Mouse (Mus musculus) hindbrain, postnatal 0 days (tissue): ENCODE results near the gene Urm1. TPM values are rescaled to one million over a fixed set of nuclear protein-coding genes. Genes with fewer than 3 reads are reported as not detected.
A peak's percentile ranks its signal among the peaks of the same experiment; 100 is the strongest.
"Not testable (repeated sequence)": the region's sequence is repeated elsewhere in the genome, so short reads cannot be mapped to it uniquely, and the experiment has no call there.

ENCODE experiments used
- ATAC-seq: fragments of 200-750 bp; cut with Nextera tagmentation; 2 replicates; pipeline ENCODE4 v1.8.0; 2017; ENCODE audit warnings: mild to moderate bottlenecking, moderate TSS enrichment, moderate library complexity
- DNase-seq: peaks from one replicate; pipeline ENCODE4 v3.0.0-alpha.2; 2015; ENCODE audit warnings: low spot score
- H3K27ac ChIP-seq: fragments of 300-500 bp; sonication (generic); 2 replicates; pipeline ENCODE4 v1.5.1; 2014; ENCODE audit warnings: mild to moderate bottlenecking
- H3K27me3 ChIP-seq: fragments of 300-500 bp; sonication (generic); 2 replicates; pipeline ENCODE4 v1.6.1; 2014; ENCODE audit warnings: low read length, mixed read lengths; ENCODE audit not compliant: insufficient read depth
- H3K36me3 ChIP-seq: fragments of 300-500 bp; sonication (generic); 2 replicates; pipeline ENCODE4 v1.6.1; 2014; ENCODE audit warnings: low read length, mixed read lengths; ENCODE audit not compliant: insufficient read depth
- H3K4me1 ChIP-seq: fragments of 300-500 bp; sonication (generic); 2 replicates; pipeline ENCODE4 v1.6.1; 2014; ENCODE audit warnings: antibody characterized with exemption, low read length, mixed read lengths; ENCODE audit not compliant: insufficient read depth
- H3K4me2 ChIP-seq: fragments of 300-500 bp; sonication (generic); 2 replicates; pipeline ENCODE4 v1.6.1; 2014; ENCODE audit warnings: low read depth, mild to moderate bottlenecking, low read length, moderate library complexity, mixed read lengths
- H3K4me3 ChIP-seq: fragments of 300-500 bp; sonication (generic); 2 replicates; pipeline ENCODE4 v1.5.1; 2014; ENCODE audit warnings: low read length
- H3K9ac ChIP-seq: fragments of 300-500 bp; sonication (generic); replicated peaks from 2 replicates; pipeline ENCODE4 v1.6.1; 2014; ENCODE audit warnings: mild to moderate bottlenecking, low read length, moderate library complexity, mixed read lengths
- H3K9me3 ChIP-seq: fragments of 300-500 bp; sonication (generic); 2 replicates; pipeline ENCODE4 v1.6.1; 2016; ENCODE audit warnings: low read length, mixed read lengths
- CTCF ChIP-seq: IDR thresholded peaks from 2 replicates; pipeline ENCODE4 v1.5.1; 2016; ENCODE audit warnings: antibody characterized with exemption, control low read depth, low read depth
- WGBS: fragments of 180-500 bp; shearing (Covaris S2); extraction: QIAGEN DNeasy Blood & Tissue Kit; methylation state at CpG from one replicate; pipeline ENCODE4 v1.1.7; 2014; 5-methylcytosine and 5-hydroxymethylcytosine counted together
- polyA plus RNA-seq: library from polyadenylated mRNA; unstranded; fragments of >200 nt; fragmentation: Nextera tagmentation; extraction: Ambion mirVana; gene quantifications from 2 replicates; pipeline ENCODE4 v1.2.1, GENCODE M21; 2015
- total RNA-seq: library from RNA; depleted of rRNA; stranded (reverse); fragments of >200 nt; gene quantifications from 2 replicates; pipeline ENCODE4 v1.2.3, GENCODE M21; 2014

The Urm1 gene
- total and polyA plus RNA-seq, 2 experiments from 2014 or later = 29.3 to 70.7 TPM

GRCm38 (mm10) chr2:29878061-29878460, 58.2 kb downstream of the Urm1 start:
- Histone ChIP-seq H3K9me3 (no peaks in the 10 kb centered on the region), H3K4me1 (no peaks in the 10 kb centered on the region), H3K36me3 (0 out of 2 replicates have a peak, but pooled peaks cover 4% of the 10 kb centered on the region), H3K9ac (no peak overlapping the region), H3K27ac (no peak overlapping the region), H3K27me3 (no peaks in the 10 kb centered on the region), H3K4me2 (no peak overlapping the region), H3K4me3 (no peak overlapping the region)
- no peak for TF ChIP-seq CTCF
- ATAC-seq (peak; percentile 76), DNase-seq (peak; percentile 53)
- 24% methylated on average over 4 of the region's 4 CpGs for WGBS

GRCm38 (mm10) chr2:29879191-29879590, 59.3 kb downstream of the Urm1 start:
- Histone ChIP-seq H3K36me3 (0 out of 2 replicates have a peak, but pooled peaks cover 4% of the 10 kb centered on the region), H3K4me3 (no peak overlapping the region), H3K27me3 (no peaks in the 10 kb centered on the region), H3K4me2 (no peak overlapping the region), H3K9ac (no peak overlapping the region), H3K4me1 (no peaks in the 10 kb centered on the region), H3K9me3 (no peaks in the 10 kb centered on the region), H3K27ac (no peak overlapping the region)
- DNase-seq = no peak
- WGBS = 68% methylated on average over 8 of the region's 8 CpGs
- no peak for TF ChIP-seq CTCF
- no peak for ATAC-seq

- H3K4me1 ChIP-seq = no peaks in the 10 kb centered on the region
- no peak overlapping the region for H3K4me2 ChIP-seq
- H3K9me3 ChIP-seq = no peaks in the 10 kb centered on the region
- no peak overlapping the region for H3K27ac ChIP-seq
- WGBS = 78% methylated on average over 17 of the region's 17 CpGs
- no peaks in the 10 kb centered on the region for H3K27me3 ChIP-seq
- no peak for ATAC-seq
- H3K9ac ChIP-seq = no peak overlapping the region
- no peak for DNase-seq
- 0 out of 2 replicates have a peak, but pooled peaks cover 4% of the 10 kb centered on the region for H3K36me3 ChIP-seq
- TF ChIP-seq CTCF = no peak
- no peak overlapping the region for H3K4me3 ChIP-seq
Measured at GRCm38 (mm10) chr2:29879964-29880830, 60.3 kb downstream of the Urm1 start.

- H3K9ac ChIP-seq, H3K4me2 ChIP-seq, H3K4me3 ChIP-seq, H3K4me1 ChIP-seq, H3K9me3 ChIP-seq, DNase-seq, ATAC-seq, H3K27ac ChIP-seq, H3K27me3 ChIP-seq, H3K36me3 ChIP-seq: not testable (repeated sequence)
- 83% methylated on average over 9 of the region's 9 CpGs for WGBS
- TF ChIP-seq CTCF = peak; percentile 27
Measured at GRCm38 (mm10) chr2:29886659-29887292, 66.9 kb downstream of the Urm1 start.

GRCm38 (mm10) chr2:29889066-29889944, 69.4 kb downstream of the Urm1 start, which contains the start of gene Odf2:
Odf2 (plus strand) TSS chr2:29889221.
- Histone ChIP-seq H3K9me3 (no peaks in the 10 kb centered on the region), H3K9ac (peak within 1 kb of the TSS; percentile 77), H3K4me2 (peak within 1 kb of the TSS; percentile 91), H3K27ac (peak within 1 kb of the TSS; percentile 91), H3K27me3 (no peaks in the 10 kb centered on the region), H3K4me3 (peak within 1 kb of the TSS; percentile 65), H3K4me1 (no peaks in the 10 kb centered on the region), H3K36me3 (peaks cover 26% of the 10 kb centered on the region)
- ATAC-seq = peak; percentile 95
- no peak for TF ChIP-seq CTCF
- DNase-seq = peak; percentile 100
- 2% methylated on average over 61 of the region's 70 CpGs for whole genome bisulfite sequencing
